Comparison of ENCODE assay signal across 9 mouse cellular contexts in genomic region chr1:193324224-193324623, GRCm38 (mm10). TPM values are rescaled to one million over a fixed set of nuclear protein-coding genes. Genes with fewer than 3 reads are reported as not detected.
DNase-seq lines count a peak whose midpoint lies in the region; ATAC-seq and TF ChIP-seq lines count a peak whose summit lies in the region.
"Had no signal": no experiment of that assay in that cellular context is flagged by ENCODE, and none has a peak within 500 bp of the region (broad histone marks: within the 10 kb centered on the region; RNA-seq: fewer than 3 reads in every experiment).

No protein-coding gene starts in this region.

- H3K36me3 ChIP-seq in hindbrain, embryonic 11.5 days (ENCODE audit: control insufficient read depth, insufficient read depth, low read length): no peaks in the 10 kb centered on the region
- H3K36me3 ChIP-seq in hindbrain, embryonic 14.5 days (replicated peaks; ENCODE audit: control insufficient read depth, insufficient read depth): no peaks in the 10 kb centered on the region
- H3K36me3 ChIP-seq in E14TG2a.4 (ENCODE audit: insufficient read depth, low read length): no peaks in the 10 kb centered on the region
- H3K36me3 ChIP-seq: embryonic facial prominence, embryonic 12.5 days had no signal

- no peak overlapping the region for H3K4me2 ChIP-seq in hindbrain, embryonic 11.5 days (replicated peaks; ENCODE audit: low read depth, low read length)
- H3K4me2 ChIP-seq in hindbrain, embryonic 14.5 days (replicated peaks): no peak overlapping the region
- H3K4me2 ChIP-seq: embryonic facial prominence, embryonic 12.5 days had no signal

- ATAC-seq in hindbrain, embryonic 11.5 days (ENCODE audit: low FRiP score): no peak
- no peak for ATAC-seq in hindbrain, embryonic 14.5 days (ENCODE audit: low FRiP score)

- peak; percentile 31 for TF ChIP-seq CTCF in E14TG2a.4 (conservative IDR thresholded peaks at IDR 0.05; ENCODE audit: low read length)

- H3K4me3 ChIP-seq in hindbrain, embryonic 11.5 days (ENCODE audit: low read depth, low read length): no peak overlapping the region
- no peak overlapping the region for H3K4me3 ChIP-seq in hindbrain, embryonic 14.5 days (replicated peaks; ENCODE audit: low read length)
- H3K4me3 ChIP-seq in E14TG2a.4 (replicated peaks; ENCODE audit: low read length): no peak overlapping the region
- H3K4me3 ChIP-seq: embryonic facial prominence, embryonic 12.5 days had no signal

- no peak overlapping the region for H3K27ac ChIP-seq in hindbrain, embryonic 11.5 days (ENCODE audit: low read depth, low read length)
- H3K27ac ChIP-seq in hindbrain, embryonic 14.5 days: no peak overlapping the region
- H3K27ac ChIP-seq: embryonic facial prominence, embryonic 12.5 days had no signal

- 41% methylated on average over 2 of the region's 2 CpGs for WGBS in hindbrain, embryonic 11.5 days
- WGBS in hindbrain, embryonic 14.5 days: 42% methylated on average over 2 of the region's 2 CpGs

- H3K9me3 ChIP-seq in hindbrain, embryonic 11.5 days (ENCODE audit: control insufficient read depth, low read length): no peaks in the 10 kb centered on the region
- no peaks in the 10 kb centered on the region for H3K9me3 ChIP-seq in hindbrain, embryonic 14.5 days (ENCODE audit: control insufficient read depth, low read length)
- H3K9me3 ChIP-seq in E14TG2a.4 (ENCODE audit: low read length): no peaks in the 10 kb centered on the region
- H3K9me3 ChIP-seq: embryonic facial prominence, embryonic 12.5 days had no signal

- no peak overlapping the region for H3K9ac ChIP-seq in hindbrain, embryonic 11.5 days (ENCODE audit: low read depth, low read length)
- H3K9ac ChIP-seq in hindbrain, embryonic 14.5 days: no peak overlapping the region
- H3K9ac ChIP-seq: embryonic facial prominence, embryonic 12.5 days had no signal

- H3K27me3 ChIP-seq in hindbrain, embryonic 11.5 days (ENCODE audit: control insufficient read depth, insufficient read depth, low read length): no peaks in the 10 kb centered on the region
- no peaks in the 10 kb centered on the region for H3K27me3 ChIP-seq in hindbrain, embryonic 14.5 days (ENCODE audit: control insufficient read depth, insufficient read depth, low read length)
- H3K27me3 ChIP-seq in E14TG2a.4 (ENCODE audit: insufficient read depth, low read length): peaks cover 14% of the 10 kb centered on the region
- H3K27me3 ChIP-seq: embryonic facial prominence, embryonic 12.5 days had no signal

- H3K4me1 ChIP-seq in hindbrain, embryonic 11.5 days (replicated peaks; ENCODE audit: control insufficient read depth, insufficient read depth, low read length): no peaks in the 10 kb centered on the region
- no peaks in the 10 kb centered on the region; the same call in 1 of the 2 replicates for H3K4me1 ChIP-seq in hindbrain, embryonic 14.5 days (replicated peaks; ENCODE audit: control insufficient read depth, insufficient read depth, low read length)
- H3K4me1 ChIP-seq in E14TG2a.4 (replicated peaks; ENCODE audit: low read depth, low read length): no peaks in the 10 kb centered on the region
- H3K4me1 ChIP-seq: embryonic facial prominence, embryonic 12.5 days had no signal

- peak; percentile 53 for DNase-seq in hindbrain, embryonic 11.5 days (ENCODE audit: low spot score)
- no peak for DNase-seq in hindbrain, embryonic 14.5 days (ENCODE audit: low spot score)
- peak; percentile 24 for DNase-seq in 3T3-L1 (ENCODE audit: low read depth, low spot score)
- DNase-seq in embryo, embryonic 11 days: peak; percentile 62
- DNase-seq in lung, postnatal 36 days: peak; percentile 77
- no peak for DNase-seq in ovary, postnatal 36 days (ENCODE audit: low spot score)
- no peak for DNase-seq in heart, adult 8-10 months (ENCODE audit: low spot score)

RNA-seq across cellular contexts. Expression of gene Camk1g, which starts 45.9 kb away (rescaled TPM):
- 12.2 and 13.7 TPM in 2 replicates for polyA plus RNA-seq in hindbrain, embryonic 11.5 days (2014; fragmentation: Nextera tagmentation; extraction: Ambion mirVana)
- 39.9 and 45.2 TPM in 2 replicates for polyA plus RNA-seq in hindbrain, embryonic 14.5 days (2014; fragmentation: Nextera tagmentation; extraction: Ambion mirVana)
- under 1 TPM; 0.14 to 0.72 (median 0.22) TPM for total RNA-seq in heart, adult 8-10 months (2022)

RNA-seq across cellular contexts. Expression of gene G0s2, which starts 51.2 kb away (rescaled TPM):
- 6.3 and 7.5 TPM in 2 replicates for polyA plus RNA-seq in hindbrain, embryonic 11.5 days (2014; fragmentation: Nextera tagmentation; extraction: Ambion mirVana)
- polyA plus RNA-seq in hindbrain, embryonic 14.5 days (2014; fragmentation: Nextera tagmentation; extraction: Ambion mirVana): 6.5 and 9.6 TPM in 2 replicates
- 10 to 100 TPM; 54.6 to 72.1 (median 63.9) TPM for total RNA-seq in heart, adult 8-10 months (2022)

Comparison
In these comparisons a context has a peak if more than half of its experiments do, and no peak if none do; other contexts are left out.
1. DNase-seq: peak in hindbrain, embryonic 11.5 days (single experiment), 3T3-L1 (single experiment), embryo, embryonic 11 days (single experiment) and lung, postnatal 36 days (single experiment); none in hindbrain, embryonic 14.5 days (single experiment), ovary, postnatal 36 days (single experiment) and heart, adult 8-10 months (single experiment).